Mouse (Mus musculus): ENCODE measurements around the gene Arhgap20.

GRCm38 (mm10) chr9:51824516-51824915 is 59.4 kb downstream of the Arhgap20 start:
- TF ChIP-seq CTCF (IDR thresholded peaks at IDR 0.05; ENCODE audit: control insufficient read depth, insufficient read depth, insufficient replicate concordance, low read depth, low read length) (no peak), POLR2A (IDR thresholded peaks at IDR 0.05; ENCODE audit: control insufficient read depth, low read depth, low read length) (no peak)

Data from testis, adult 2 months (tissue).